Mouse (Mus musculus): Measurements from ENCODE around the gene Sfrp5.

Sfrp5 gene

GRCm38 (mm10) chr19:42201696-42202381 lies at the start of gene Sfrp5:
TSS of gene Sfrp5 (minus strand) at chr19:42202252.
- DNase-seq: no peak

GRCm38 (mm10) chr19:42249976-42250914 lies 48.2 kb upstream of the Sfrp5 start:
- no peak for DNase-seq

- DNase-seq: no peak
These were observed 45.5 kb upstream of the Sfrp5 start, which contains the start of gene Golga7b for GRCm38 (mm10) chr19:42247519-42247918. TSS of gene Golga7b (plus strand) at chr19:42247574.

DNA sequence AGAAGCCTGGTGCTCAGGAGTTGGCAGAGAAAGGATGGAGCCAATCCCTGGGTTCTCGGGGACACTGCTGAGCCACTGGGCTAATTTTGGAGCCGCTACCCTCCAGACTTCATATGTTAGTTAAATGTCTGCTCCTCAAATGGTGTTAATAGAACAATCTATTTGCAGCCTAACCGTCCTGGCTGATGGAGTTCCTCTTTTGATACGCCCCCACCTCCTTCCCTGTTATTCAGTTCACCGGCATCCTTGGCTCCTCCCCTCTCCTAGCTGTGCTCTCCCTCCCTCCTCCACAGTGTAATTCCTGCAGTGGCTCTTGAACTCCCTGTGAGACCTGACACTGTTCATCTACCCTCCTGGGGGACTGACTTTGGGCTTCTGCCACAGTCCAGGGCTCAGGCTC lies 44.6 kb upstream of the Sfrp5 start:
- no peak for DNase-seq

DNA sequence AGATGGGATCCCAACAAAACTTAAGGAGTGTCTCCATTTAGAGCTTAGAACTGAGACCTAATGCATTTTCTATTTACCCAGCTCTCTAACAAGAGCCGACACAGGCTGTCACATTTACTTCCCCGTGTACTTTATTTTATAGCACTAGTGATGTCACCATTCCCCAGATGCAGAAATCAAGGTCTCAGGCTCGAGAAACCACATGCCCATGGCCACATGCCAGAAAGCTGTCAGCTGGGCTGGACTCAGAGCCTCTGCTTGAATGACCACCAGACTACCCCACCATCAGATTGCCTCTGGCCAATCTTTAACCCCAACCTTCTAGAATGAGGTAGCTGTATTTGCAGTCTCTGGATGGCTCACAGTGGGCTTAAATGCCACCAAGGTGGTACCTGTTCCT lies 41.3 kb upstream of the Sfrp5 start:
- DNase-seq: no peak

DNA sequence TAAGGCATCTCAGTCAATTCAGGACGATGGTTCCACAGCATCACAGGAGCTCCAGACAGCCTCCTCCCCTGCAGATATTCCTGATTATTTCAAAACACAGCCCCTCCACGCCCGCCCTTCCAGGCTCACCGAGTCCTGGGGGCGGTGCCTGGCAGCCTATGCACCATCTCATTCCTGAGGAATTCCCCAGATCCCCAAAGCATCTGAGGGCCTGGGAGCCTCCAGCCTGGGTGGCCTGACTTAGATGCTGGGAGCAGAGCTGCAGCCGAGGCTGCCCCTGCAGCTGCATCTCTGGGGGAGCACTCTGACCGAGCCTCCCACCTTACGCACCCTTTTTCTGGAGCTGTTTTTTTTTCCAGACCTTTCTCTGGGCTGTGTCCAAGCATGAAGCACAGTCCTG lies 38.8 kb upstream of the Sfrp5 start:
- DNase-seq: no peak

DNA sequence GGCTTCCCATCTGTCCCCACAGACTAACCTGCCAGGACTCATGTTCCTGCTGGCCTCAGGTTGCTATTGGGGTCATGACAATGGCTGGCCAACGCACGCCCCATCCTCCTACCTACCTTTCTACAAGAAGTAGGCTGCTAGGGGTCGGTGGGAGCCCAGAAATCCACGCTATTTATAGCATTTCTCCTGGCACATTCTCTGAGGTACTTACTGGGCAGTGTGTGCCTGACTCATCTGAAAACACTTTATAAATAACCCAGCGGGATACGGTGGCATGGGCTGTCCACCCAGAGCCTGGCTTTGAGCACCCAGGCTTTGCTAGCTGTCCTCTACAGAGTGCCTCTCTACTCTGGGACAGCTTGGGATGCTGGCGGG lies 36.3 kb upstream of the Sfrp5 start:
- no peak for DNase-seq

DNA sequence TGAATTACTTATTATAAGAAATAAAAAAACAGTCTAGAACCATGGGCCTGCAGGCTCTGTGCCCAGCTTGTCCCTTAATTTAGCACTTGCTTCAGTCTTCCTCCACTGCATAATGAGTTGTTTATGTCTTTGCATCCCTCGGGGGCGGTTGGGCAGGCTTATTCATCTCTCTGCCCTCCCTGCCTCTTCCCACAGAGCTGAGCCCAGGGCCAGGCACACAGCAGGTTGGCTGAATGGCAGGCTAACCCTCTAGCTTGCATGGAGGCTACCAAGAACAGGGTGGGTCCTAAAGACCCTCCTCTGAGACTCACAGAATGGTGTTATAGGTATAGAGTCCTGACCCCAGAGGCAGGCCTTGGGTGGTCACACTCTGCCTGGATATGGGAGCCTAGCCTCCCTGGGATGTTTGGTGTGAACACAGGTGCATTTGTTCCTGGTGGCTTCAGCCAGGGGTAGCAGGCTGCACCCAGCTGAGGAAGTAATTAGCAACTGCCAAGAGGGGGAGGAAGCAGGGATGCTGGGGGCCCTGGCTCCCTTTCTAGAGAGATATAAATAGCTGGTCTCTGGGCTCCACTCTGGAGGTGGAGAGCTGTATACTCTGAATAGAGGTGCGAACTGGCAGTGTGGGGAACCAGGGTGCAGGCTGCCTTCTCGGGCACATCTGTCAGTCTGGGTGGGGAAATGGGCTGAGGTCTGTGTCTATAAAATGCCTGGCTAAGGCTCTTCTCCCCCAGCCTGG lies 35.7 kb upstream of the Sfrp5 start:
- DNase-seq: no peak

DNA sequence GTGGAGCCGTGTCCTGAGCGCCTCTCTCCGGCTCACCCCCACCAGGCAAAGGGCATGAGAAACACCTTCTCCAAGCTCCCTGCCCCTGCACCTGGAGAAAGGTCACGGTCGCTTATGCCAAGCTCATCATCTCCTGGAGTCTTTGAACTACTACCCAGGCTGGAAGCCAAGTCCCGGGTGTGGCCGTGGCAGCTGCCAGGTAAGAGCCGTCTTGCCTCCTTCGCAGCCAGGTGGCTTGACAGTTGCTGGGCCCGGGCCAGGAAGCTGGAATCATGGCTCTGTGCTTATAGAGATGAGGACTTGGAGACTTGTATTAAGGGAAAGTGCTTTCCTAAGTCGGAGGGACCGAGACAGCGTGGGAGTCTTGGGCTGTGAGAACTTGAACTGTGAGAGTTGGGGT lies 28.9 kb upstream of the Sfrp5 start:
- DNase-seq: no peak

DNA sequence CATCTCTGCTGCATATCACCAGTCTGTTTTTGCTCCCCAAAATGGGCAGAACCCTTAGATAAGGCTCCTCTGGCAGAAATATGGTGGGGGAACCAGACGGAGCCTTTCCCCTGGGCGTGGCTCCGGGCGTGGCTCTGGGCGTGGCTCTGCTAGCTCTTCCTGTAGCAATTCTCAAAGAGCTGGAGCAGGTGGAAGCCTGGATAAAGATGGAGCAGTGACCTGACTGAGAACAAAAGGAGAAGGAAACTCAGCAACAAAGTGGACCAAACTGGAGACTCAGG lies 28.2 kb upstream of the Sfrp5 start:
- no peak for DNase-seq

DNA sequence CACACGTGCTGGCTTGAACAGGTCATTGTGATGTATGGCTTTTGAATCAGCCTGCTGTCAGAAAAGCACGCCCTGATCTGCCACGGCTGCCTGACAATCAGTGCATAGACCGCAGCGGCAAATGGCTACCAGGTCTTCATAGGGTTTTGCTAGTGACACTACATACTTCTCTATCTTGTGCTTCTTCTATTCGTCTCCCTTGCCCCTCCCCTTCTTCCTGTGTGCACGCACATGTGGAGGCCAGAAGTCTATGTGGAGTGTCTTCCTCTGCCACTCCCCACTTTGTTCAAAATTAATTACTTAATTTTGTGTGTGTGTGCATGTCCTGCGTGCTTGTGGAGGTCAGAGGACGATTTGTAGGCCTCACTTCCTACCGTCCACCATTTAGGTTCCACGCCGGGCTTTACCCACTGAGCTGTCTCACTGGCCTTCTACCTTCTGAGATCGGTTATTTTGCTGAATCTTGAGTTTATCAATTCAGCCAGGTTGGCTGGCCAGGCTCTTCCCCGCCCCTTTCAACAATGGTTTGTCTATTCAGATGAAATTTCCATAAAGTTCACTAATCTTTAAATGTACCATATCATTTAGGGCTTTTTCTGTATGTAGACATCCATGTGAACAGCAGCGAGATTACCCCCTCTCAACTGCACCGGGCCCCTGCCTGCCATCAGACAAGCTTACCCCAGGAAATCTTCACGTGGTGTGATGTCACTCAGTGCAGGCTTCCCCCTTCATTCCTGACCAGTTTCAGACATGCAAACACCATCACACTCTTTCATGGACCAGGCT lies 27.6 kb upstream of the Sfrp5 start:
- no peak for DNase-seq

- no peak for DNase-seq
These were observed 24.4 kb upstream of the Sfrp5 start for GRCm38 (mm10) chr19:42226451-42226850.

GRCm38 (mm10) chr19:42217374-42217763 lies 15.3 kb upstream of the Sfrp5 start:
- no peak for DNase-seq

DNA sequence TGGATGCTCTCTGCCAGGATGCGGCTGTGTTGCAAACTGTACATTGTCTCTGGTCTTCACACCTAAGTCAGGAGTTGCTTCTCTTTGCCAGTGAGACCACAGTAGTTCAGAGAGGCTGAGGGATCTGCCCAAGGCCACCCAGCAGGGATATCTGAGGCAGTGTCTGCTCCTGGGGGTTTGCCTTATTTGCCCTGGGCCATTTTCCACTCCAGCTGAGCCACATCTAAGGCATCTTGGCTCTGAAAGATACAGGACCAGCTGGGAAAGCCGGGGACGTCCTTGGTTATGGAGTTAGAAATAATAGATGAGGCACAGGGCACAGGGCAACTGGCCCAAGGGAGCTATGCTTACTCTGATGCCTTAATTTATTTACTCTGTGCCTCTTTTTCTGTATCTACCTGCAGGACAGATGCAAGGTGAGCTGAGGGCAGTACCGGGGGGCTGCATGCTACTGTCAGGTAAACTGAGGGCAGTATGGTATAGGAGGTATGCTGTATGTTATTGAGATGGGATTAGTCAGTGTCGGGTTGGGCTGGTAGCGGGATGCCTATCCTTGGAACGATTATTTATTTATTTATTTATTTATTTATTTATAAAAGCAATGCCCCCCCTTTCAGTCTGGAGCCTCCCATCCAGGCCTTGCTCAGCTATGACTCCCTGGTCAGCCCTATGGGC lies 14.8 kb upstream of the Sfrp5 start:
- no peak for DNase-seq

DNA sequence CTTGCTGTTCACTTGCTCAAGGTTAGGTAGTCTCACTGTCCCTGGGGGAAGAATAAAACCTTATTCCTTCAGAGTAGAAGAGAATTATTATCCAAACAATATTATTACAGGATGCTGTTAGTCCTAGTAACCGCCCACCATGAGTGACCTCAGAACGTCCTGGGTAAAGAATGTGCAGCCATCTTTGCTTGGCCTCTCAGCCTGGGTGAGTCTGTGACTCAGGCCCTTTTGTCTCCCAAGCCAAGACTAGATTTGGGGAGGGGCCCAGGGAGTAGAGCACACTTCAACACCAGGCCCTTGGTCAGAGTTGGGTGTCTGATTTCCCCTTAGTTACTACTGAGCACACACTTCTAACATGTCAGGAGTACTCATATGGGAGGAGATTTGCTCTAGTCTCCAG lies 12.5 kb upstream of the Sfrp5 start:
- no peak for DNase-seq

DNA sequence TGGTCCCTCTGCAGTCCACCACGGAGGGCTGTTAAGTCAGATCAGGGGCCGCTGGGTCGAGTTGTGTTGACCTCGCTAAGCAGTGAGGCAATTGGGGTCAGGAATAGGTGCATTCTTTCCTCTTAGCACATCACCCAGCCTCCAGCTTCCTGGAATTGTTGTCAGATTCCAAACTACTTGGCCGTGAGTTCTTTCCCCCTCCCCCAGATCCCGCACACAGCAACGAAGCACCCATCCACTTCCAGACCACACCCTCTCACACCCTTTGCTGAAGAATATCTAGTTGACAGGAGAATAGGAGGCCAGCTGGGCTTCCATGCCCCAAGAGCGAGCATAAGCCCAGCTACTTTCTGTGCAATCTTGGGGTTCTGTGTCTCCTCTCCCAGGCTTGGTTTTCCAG lies 9.9 kb upstream of the Sfrp5 start:
- DNase-seq: no peak

DNA sequence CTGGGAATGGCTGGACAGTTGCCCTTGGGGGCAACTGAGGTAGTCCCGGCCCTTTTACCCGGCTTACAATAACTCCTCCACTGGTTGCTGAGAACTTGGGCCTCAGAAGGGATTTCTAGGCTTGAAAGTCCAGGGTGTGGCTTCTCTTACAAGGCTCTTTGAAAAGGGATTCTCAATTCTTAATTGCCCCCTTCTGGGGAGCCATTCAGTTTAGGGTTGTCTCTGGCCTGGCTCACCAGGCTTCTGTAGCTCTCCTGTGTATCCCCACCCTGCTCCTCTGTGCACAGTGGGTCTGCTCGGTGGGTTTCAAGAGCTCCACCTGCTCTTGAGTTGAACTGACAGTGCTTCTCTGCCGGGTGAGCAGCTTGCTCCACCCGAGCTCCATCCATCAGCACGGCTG lies 7.9 kb upstream of the Sfrp5 start:
- no peak for DNase-seq

- DNase-seq: no peak
These were observed 7.4 kb upstream of the Sfrp5 start for GRCm38 (mm10) chr19:42209485-42209884.

- no peak for DNase-seq
These were observed 3.1 kb upstream of the Sfrp5 start for GRCm38 (mm10) chr19:42205201-42205600.

- DNase-seq: no peak
These were observed 2.3 kb upstream of the Sfrp5 start for GRCm38 (mm10) chr19:42204306-42204705.

GRCm38 (mm10) chr19:42202467-42202866 lies 415 bp upstream of the Sfrp5 start:
- no peak for DNase-seq

DNA sequence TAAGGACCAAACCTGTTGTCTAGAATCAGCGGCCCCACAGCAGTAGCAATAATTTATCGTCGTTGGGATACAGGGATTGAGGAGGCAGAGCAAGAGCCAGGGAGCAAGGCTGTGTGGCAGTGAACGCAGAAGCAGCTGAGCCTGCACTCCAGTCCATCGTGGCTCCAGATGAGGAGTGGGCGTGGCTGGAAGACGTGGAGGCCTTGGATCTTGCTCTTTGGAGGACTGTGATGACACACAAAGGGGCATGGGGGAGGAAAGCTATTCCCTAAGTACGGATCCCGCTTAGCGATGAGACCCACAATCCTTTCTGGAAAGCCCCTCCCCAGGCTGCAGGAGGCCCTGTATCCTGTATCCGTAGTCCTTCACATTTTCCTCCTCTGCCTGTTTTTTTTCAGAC lies 4.0 kb downstream of the Sfrp5 start:
- no peak for DNase-seq
